In the genomic region with DNA sequence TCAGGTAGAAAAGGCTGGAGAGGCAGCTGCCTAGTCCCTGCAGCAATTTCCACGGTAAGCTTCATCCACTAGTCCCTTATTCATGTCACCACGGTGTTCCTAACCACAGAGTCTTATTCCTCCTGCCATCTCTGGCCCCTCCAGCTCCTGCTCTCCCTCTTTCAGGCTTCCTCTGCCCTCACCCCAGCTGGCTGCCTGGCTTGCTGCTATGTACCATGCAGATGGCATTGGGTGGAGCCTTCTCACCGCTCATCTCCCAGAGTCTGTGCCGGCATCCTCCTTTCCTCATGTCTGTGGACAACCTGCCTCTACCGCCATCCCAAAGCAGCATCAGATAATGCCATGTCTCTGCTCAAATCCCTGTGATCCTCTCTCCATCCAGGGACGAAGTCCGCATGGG, we compare ENCODE assay signal across 18 mouse cellular contexts.
"Had no signal": no experiment of that assay in that cellular context is flagged by ENCODE, and none has a peak within 500 bp of the region (broad histone marks: within the 10 kb centered on the region; RNA-seq: fewer than 3 reads in every experiment).

No protein-coding gene starts in this region.

- H3K9me3 ChIP-seq: midbrain, embryonic 12.5 days; midbrain, embryonic 15.5 days; neural tube, embryonic 12.5 days; neural tube, embryonic 15.5 days; stomach, embryonic 15.5 days had no signal

- H3K27ac ChIP-seq: kidney, postnatal 0 days; layer of hippocampus, adult 2 months; liver, embryonic 14.5 days; macrophage; midbrain, embryonic 12.5 days; midbrain, embryonic 15.5 days; neural tube, embryonic 12.5 days; neural tube, embryonic 15.5 days; stomach, embryonic 15.5 days had no signal

- H3K36me3 ChIP-seq: midbrain, embryonic 12.5 days; midbrain, embryonic 15.5 days; neural tube, embryonic 12.5 days; neural tube, embryonic 15.5 days; stomach, embryonic 15.5 days had no signal

- H3K4me3 ChIP-seq: layer of hippocampus, adult 2 months; midbrain, embryonic 12.5 days; midbrain, embryonic 15.5 days; neural tube, embryonic 12.5 days; neural tube, embryonic 15.5 days; stomach, embryonic 15.5 days had no signal

- H3K4me1 ChIP-seq: midbrain, embryonic 15.5 days had no signal

- DNase-seq: kidney, adult 2 months; kidney, postnatal 25 days; layer of hippocampus, adult 9-11 months; liver, postnatal 0 days; lung, embryonic 14.5 days; right cerebral cortex, adult 18-20 months; right cerebral cortex, postnatal 14 days; spleen, adult 18-20 months; thymus, postnatal 25 days had no signal

- H3K27me3 ChIP-seq: stomach, embryonic 15.5 days had no signal
